Mouse (Mus musculus): ENCODE results near the gene Il1r2.

Gene Il1r2

DNA sequence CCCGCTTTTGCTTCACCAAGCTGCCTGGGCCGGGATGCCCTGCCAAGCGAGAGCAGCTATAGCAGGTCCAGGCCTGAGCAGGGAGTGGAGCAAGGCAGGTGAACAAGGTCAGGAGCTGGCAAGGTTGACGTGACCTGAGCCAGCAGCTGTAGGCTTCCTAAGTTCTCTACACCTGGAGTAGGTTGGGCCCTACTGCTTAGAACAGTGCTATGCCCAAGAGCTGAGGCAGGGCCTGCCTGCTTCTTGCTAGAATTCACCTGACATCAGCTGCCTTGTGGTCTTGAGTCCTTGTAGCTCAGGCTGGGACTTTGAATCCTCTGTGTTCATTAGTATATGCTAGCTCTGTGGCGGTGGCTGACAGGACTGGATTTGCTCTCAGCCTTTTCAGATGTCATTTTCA is at the start of gene Il1r2:
Gene Il1r2, plus strand, starts transcription at position 301 of the 400 bp plus-strand sequence.
- no peak for DNase-seq (ENCODE audit: low spot score)

DNA sequence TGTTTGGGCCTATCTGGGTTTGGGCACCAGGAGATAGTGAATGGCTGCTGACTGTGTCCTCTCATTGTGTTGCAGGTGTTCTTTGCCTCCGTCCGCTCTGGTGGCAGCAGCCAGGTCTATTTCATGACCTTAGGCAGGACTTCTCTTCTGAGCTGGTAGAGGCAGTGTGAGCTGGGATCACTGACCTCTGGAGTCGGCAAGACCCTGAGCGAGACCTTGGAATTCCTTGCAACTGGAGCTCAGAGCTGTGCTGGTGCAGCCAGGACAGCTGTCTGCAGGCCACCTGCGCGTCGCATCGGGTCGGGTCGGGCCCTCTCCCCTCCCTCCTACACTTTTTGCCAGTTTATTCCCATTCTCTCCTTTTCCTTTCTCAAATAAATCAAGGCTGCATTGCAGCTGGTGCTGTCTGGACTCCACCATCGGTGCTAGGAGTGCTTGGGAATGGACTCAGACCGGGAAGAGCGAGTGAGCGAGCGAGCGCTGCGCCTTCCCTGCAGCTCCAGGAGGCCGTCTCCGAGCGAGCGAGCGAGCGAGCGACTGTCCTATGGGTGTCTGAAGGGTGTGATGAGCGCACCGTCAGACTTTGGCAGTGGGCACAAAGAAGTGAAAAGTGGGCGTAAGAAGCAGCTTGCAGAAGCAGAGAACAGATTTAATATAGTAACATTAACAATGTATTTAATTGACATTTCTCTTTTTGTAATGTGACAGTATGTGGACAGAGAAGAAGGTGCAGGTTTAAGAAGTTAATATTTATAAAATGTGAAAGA is 49.1 kb upstream of the Il1r2 start:
- no peak for DNase-seq (ENCODE audit: low spot score)

DNA sequence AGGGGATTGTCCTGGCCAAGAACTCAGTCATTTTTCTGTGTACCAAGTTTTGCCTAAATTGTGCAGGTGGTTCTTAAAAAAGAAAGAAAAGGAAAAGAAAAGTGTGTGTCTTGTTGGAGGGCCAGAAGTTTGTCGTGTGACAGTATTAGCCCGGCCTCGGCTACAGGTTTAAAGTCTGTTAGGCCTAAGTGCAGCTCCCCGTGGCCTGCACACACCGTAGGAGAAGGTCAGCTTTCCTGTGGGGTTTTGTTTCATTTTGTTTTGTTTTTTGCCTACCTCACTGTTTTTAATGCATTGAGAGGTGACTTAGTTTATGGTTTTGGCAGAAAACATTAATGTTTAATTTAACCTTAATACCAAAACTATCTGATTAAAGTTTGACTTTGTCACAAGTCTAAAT is 48.5 kb upstream of the Il1r2 start:
- no peak for DNase-seq (ENCODE audit: low spot score)

DNA sequence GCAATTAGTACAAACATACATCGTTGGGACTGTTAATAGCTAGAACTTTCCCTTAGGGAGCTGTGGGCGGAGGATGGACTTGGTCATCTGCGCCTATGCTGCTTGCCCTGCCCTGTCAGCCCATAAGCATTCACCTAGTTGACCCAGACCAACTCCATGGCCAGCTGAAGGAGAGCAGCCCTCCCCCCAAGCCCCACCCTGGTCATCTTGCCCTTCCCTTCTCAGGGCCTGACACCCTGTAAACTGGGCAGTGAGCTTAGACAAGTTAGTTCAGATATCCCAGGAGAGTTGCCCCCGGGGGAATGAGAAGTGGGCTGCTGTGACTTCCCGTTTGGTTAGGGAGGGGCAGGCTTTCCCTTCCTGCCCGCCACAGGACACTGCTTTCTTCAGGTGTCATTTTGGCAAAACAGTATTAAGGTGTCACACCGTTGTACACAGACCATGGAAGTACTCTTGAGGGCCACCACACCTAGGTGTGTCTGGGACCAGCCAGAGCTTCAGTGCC is 46.7 kb upstream of the Il1r2 start:
- no peak for DNase-seq (ENCODE audit: low spot score)

DNA sequence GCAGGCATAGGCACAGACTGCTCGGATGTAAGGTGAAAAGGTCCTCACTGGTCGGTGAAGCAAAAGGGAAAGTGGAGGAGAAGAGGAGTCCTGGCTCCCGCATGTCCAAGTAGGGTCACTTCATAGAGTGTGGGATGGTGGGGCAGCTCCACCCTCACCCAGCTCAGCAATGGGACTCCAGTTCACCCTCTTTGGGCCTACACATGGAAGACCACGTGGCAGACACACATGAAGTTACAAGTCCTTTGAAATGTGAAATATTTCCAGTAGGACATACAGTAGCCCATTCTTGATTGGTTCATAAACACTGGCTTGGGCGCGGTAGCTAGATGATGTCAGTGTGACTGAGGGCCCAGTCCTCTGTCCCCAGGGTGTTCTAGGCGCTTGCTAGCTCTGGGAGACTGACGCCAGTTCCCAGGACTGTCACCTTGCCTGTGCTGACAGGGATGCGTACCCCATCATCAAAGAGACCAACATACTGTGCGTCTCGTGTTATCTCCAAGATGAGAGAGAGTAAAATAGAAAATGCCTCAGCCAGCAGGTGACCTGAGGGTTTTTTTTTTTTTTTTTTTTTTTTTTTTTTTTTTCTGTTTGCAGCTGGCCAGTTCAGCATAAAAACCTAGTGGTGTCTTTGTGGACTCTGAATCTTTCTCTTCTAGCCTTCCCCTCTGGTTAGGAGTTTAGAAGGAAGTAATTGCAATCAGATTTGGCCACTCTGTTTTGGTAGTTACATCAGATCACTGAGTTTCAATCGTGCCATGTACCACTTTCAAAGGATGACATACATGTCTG is 45.5 kb upstream of the Il1r2 start:
- DNase-seq (ENCODE audit: low spot score) = no peak

DNA sequence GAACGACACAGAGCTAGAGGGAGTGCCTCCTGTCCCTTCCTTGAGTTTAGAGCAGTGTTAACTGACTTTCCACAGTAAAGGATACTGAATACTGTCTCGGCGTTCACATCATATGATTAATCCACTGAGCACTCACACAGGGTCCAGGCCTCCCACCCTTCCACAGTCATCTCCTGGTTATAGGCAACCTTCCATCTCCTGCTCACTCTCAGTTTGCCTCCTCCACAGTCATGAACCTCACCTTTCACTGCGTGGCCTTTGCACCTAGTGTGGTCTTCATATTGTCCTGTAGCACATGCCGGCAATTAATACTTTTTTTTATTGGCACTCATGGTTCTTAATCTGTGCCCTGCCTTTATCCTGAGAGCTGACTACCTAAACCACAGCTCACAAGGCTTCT is 44.3 kb upstream of the Il1r2 start:
- DNase-seq (ENCODE audit: low spot score) = no peak

DNA sequence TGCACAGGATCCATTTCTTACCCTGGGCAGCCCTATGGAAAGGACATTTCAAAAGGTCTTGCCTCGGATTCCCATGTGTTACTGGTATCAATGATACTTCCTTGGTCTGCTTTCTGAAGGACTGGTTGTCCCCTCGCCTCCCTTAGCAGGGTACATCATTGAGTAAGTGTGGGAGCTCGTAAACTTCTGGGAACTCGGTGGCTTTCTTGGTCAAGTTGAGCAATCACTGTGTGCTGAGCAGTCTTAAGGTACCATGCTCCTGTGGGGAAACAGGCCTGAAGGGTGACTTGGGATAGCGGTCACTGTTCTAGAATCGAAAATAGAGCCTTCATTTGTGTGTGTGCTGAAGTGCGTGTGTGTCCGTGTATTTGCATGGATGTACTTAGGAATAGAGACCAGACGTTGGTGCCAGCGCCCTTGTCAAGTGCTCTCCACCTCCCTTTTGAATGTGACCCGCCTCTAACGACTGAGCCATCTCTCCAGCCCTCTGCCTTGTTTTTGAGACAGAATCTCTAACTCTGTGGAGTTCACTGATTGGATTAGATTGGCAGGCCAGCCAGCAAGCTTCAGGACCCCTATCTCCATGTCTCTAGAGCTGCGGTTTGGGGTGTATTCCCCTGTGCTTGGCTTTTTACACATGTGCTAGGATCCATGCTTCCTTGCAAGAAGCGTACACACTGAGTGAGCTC is 43.4 kb upstream of the Il1r2 start:
- no peak for DNase-seq (ENCODE audit: low spot score)

DNA sequence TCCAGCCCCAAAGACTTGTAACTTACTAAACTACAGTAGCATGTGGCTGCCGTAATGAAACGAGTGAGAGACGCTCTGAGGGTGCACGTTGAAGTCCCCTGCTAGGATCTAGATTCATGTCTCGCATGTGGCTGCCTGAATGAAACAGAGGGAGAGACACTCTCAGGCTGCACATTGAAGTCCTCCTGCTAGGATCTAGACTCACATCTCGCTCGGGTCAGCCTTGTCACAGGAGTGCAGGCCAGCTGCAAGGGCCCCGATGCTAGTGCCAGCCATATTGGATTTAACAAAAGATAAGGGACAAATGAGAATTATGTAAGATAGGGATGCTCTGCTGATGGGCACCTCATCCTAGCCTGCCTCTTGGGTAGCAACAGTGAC is 42.9 kb upstream of the Il1r2 start:
- no peak for DNase-seq (ENCODE audit: low spot score)

DNA sequence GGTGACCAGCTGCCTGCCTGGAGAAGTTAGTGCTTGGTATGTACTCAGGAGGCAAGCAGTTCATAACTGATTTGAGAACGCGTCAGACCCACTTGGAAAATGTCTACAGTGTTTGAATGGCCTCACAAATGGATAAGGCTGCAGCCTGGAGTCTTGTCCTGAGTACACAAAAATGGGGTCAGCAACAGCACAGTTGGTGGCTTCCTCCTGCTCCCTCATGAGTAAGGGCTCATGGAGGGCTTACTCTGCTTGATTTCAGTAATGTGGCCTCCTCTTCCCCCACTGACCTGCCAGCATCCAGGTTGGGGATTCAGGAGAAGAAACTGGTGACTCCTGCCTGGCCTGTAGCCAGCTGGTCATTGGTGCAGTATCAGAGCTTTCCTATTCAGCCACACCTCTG is 42.3 kb upstream of the Il1r2 start:
- no peak for DNase-seq (ENCODE audit: low spot score)

DNA sequence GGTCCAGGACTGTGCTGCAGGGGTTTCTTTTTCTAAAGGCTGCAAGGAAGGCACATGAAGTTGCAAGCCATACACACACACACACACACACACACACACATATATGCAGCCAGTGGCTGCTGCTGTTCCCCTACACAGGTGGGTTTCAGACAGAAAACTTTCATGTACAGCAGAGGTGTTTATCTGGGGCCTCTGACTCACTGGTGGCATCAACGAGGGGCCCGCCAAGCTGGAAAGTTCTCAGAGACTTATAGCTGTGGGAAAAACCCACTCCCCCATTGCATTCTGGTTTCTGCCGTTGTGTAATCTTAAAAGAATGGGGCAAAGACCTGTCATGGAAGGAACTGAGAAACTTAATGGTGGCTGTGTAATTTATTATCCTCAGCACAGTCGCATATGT is 40.6 kb upstream of the Il1r2 start:
- no peak for DNase-seq (ENCODE audit: low spot score)

DNA sequence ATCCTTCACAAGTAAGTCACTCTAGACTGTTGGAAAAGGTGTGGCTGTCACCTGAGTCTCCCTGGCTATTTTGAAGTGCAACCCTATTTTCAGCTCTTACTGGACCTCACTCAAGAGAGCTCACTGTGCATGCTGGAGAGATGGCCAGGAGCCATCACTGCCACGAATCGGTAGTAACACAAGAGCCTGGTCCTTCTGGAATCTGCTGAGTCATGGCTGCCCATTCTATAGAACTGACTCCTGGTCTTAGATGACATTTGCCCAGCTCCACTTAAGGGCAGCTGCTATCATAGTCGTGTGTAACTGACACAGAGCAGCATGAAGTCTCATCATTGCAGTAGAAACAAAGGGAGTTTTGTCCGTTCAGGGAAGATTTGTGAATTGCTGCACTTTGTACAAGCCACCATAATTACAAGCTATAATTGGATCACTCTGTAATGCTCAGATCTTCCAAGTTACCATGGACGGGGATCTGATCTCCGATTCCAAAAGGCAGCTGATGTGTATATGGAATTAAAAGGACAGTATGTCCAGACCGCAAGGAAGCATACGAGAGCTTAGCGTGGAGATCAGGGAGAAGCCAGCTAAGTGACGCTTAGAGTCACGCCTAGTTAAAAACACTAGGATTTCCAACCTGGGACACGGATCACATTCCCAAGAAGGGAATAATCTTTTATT is 40.0 kb upstream of the Il1r2 start:
- no peak for DNase-seq (ENCODE audit: low spot score)

DNA sequence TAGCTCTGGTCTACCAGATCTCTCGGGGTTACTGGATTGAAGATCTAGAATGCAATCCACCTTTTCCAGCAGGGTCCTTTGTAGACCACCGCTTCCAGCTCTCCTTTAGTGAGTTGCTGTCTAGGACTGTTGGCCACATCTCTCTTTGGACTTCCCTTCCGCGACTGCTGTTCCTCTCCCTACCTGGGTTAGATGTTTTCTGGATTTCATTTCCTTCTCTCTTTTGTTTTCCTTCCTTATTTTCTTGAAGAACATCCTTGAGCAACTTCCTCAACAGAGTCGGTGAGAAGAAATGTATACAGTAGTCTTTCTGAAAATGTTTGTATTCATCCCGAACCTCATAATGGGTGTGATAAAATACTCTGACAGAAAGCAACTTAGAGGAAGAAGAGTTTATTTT is 36.0 kb upstream of the Il1r2 start:
- no peak for DNase-seq (ENCODE audit: low spot score)

DNA sequence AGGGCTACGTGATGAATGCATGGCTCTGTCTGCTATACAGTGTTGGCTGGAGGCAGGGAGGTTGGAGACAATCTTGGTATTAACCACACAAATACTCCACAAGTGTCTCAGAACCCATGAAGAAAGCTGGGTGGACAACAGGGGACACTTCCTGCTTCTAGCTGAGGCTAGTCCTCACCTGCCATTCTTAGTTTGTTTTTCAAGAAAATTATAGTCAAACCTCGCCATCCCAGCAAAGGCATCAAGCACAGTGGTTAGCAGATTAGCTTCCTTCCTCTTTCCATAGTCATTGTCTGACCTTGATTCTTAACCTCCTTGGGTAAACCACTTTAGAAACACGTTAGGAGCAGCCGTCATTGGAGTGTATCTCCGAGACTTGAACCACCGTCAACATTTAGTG is 28.2 kb upstream of the Il1r2 start:
- DNase-seq (ENCODE audit: low spot score) = no peak

DNA sequence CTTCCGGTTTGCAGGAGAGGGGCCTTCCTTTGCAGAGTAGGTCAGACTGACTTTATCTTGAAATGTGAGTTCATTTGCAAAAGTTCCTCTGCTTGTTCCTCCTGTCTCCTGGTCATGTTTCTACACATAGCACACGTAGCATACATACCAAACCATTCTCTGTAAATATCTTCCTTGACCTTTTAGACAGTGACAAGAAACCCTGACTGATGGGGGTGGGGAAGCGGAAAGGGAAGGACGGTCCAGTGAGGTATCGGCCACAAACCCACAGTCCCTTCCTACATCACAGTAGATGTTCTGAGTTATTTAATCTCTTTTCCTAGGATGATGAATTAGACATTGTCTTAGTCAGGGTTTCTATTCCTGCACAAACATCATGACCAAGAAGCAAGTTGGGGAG is 27.3 kb upstream of the Il1r2 start:
- DNase-seq (ENCODE audit: low spot score) = no peak

DNA sequence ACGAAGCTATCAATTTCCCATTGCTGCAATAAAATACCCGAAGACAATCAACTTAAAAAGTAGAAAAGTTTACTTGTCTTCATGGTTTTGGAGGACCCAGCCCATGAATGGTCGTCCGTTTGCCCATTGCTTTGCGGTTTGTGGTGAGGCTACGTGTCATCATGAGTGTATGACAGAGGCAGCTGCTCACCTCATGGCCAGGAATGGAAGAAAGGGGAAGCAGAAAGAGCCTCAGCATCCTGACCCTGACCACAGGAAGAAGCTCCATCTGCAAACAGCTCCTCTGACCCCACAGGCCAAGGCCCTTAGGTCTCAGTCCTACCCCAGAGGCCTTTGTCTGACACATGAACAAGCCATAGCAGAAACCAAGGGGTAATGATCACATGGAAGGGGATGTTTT is 22.7 kb upstream of the Il1r2 start:
- DNase-seq (ENCODE audit: low spot score) = no peak

DNA sequence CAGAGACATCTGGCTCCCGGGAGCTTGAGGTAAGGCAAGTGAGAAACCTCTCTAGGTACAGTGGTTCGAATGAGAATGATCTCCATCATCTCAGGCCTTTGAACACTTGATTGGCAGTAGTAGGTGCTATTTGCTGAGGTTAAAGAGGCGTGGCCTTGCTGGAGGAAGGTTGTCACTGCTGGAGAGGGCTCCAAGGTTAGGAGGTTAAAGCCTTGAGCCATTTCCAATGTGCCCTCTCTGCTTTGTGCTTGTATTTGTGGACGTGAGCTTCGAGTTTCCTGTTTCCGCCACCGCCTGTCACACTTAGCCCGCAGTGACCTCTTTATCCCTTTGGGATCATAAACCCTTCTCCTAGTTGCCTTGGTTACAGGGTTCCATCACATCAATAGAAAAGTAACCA is 21.7 kb upstream of the Il1r2 start:
- no peak for DNase-seq (ENCODE audit: low spot score)

DNA sequence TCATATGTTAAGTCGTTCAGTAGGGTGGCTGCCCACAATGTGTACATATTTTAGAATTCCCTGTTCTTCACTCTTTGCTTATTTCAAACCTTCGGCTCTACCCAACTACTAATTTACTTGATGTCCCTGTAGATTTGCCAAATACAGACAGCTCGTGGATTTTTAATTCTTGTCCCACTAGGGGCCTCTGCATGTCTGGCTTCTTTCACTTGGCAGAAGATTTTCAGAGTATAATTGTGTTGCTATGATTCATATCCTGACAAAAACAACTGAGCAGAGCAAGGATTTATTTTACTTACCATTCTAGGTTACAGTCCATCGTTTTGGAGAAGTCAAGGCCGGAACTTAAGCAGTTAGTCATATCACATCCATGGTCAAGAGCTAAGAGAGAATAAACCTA is 20.8 kb upstream of the Il1r2 start:
- DNase-seq (ENCODE audit: low spot score) = no peak

DNA sequence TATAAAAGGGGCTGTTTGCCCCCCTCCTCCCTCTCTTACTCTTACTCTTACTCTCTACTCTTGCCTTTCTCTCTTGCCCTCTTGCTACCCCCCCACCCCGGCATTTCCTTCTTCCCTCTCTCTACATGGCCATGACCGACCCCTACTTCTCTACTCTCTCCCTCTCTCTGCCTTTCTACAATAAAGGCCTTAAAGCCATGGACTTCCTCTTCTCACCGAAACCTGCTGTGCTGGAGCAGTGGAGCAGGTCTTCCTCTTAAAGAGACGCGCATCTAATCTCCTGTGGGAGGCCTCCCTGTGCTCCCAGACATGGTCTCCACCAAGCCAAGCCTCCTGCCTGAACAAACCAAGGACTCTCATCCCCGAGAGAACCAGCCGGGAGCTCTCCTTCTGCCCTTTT is 18.8 kb upstream of the Il1r2 start:
- DNase-seq (ENCODE audit: low spot score) = no peak

DNA sequence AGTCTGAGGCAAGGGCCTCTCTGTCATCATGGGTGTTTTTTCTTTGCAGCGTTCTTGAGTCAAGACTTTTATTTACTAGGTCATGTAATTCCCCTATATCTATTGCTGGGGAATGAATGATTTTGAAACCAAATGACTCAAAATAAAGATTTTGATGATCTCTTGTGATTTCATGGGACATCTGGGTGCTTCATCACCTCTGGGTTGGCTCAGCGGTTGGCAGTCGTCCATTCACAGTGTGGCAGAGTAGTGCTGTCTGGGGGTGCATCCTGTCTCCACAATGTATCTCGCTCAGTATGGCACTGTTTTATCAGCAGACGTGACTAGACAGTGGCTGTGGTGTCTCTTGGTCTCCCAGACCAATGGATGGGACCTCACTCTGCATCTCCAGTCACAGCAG is 17.9 kb upstream of the Il1r2 start:
- DNase-seq (ENCODE audit: low spot score) = no peak

DNA sequence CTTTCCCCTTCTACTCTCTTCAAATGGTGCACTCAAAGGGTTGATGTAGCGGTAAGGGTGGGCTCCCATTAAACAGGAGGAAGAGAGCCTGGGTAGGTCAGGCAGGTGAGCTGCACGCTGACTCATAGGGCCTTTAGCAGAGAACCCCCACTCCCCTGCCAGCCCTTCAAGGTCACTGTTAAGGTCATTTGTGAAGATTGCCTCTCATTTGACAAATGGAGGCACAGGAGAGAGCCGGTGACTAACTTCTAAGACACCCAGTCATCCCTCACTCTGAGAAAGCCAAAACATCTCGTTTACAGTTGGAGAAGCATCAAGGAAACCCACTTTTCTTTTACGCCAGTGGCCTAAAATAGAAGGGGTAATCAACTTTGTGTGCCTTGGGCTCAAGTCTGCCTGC is 16.5 kb upstream of the Il1r2 start:
- no peak for DNase-seq (ENCODE audit: low spot score)

DNA sequence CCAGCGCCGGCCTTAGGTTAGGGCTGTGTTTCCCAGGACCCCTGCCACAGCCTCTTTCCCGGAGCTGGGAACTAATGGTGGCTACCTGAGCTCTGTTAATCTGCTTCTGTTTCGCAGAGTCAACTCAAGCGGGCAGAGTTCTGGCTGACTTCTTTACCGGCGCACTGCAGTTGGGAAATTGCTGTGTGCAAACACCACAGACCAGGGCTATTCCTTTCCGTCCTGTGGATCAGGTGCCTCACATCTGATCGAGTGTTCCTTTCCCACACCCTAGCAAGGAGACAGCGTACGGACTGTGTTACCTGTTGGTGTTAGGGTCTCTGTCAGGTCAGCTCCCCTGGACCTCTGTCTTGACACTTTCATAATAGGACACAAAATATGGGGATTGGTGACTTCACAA is 15.9 kb upstream of the Il1r2 start:
- no peak for DNase-seq (ENCODE audit: low spot score)

DNA sequence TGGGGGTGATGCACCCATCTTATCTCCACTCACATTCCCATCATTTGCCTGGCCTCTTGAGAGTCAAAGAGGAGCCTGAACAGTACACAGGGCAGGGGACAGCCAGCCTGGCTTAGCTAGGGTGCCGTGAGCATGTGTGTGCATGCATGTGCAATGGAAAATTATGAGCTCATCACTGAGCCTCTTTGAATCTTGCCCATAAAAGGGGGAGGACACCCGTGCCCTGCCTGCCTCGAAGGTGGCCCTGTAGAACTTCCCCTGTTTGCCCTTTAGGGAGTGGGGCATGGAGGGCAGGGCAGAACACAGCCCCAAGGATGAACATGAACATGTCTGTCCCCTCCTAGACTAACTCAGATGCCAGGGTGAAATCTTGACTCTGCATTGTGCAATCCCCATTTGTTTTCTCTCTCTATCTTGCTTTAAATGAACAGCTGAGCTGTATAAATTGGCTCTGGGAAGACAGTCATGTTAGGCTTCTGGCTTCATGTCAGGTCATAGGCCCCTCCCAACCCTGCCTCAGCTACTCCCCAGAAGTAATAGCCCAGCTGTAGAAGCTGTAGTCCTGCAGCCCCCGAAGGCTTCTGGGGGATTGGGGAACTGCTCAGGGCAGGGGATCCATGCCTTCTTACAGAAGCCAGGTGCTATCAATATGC is 14.6 kb upstream of the Il1r2 start:
- peak; percentile 25 for DNase-seq (ENCODE audit: low spot score)

Measured in lung, postnatal 25 days (tissue).